Mouse (Mus musculus) cortical plate, adult 2 months (tissue): ENCODE measurements around the gene Tmem222.

Experiments used
- CTCF ChIP-seq: fragments of 200-500 bp; IDR thresholded peaks from 2 replicates; pipeline ENCODE4 v1.5.1; 2011; ENCODE audit warnings: mild to moderate bottlenecking, control low read depth, low read length; ENCODE audit not compliant: insufficient read depth; ENCODE audit errors: extremely low read depth
- POLR2A ChIP-seq: fragments of 200-500 bp; IDR thresholded peaks from 2 replicates; pipeline ENCODE4 v1.6.1; 2011; ENCODE audit warnings: mild to moderate bottlenecking, low read length, control low read depth; ENCODE audit not compliant: insufficient read depth; ENCODE audit errors: extremely low read depth

- TF ChIP-seq CTCF, result no peak
- no peak for TF ChIP-seq POLR2A
Observed at GRCm38 (mm10) chr4:133265759-133266158, 11.8 kb downstream of the Tmem222 start.
